ENCODE assay signal across 19 mouse cellular contexts in genomic region chr4:140598846-140599245, GRCm38 (mm10).
DNase-seq lines count a peak whose midpoint lies in the region; ATAC-seq and TF ChIP-seq lines count a peak whose summit lies in the region.
"Had no signal": no experiment of that assay in that cellular context is flagged by ENCODE, and none has a peak within 500 bp of the region (broad histone marks: within the 10 kb centered on the region; RNA-seq: fewer than 3 reads in every experiment).

No protein-coding gene starts in this region.

- ATAC-seq in intestine, postnatal 0 days, result peak; percentile 68; the same call in 1 of the 2 replicates
- ATAC-seq in forebrain, embryonic 12.5 days (ENCODE audit: low FRiP score), result no peak
- ATAC-seq: forebrain, embryonic 15.5 days; inflammation-experienced regulatory T-cells, adult 6 months; midbrain, embryonic 16.5 days had no signal

- H3K79me2 ChIP-seq in MEL (ENCODE audit: control insufficient read depth, insufficient read depth, low read length, poor library complexity), result no peaks in the 10 kb centered on the region

- H3K4me2 ChIP-seq in intestine, postnatal 0 days (replicated peaks; ENCODE audit: low read depth), result no peak overlapping the region
- H3K4me2 ChIP-seq in forebrain, embryonic 12.5 days, result no peak overlapping the region
- H3K4me2 ChIP-seq: forebrain, embryonic 15.5 days; hindbrain, embryonic 13.5 days; kidney, embryonic 15.5 days; neural tube, embryonic 15.5 days had no signal

- no peaks in the 10 kb centered on the region for H3K4me1 ChIP-seq in MEL (ENCODE audit: control insufficient read depth in 1 of 2, insufficient read depth in 2 of 2, low read length in 2 of 2)
- H3K4me1 ChIP-seq in intestine, postnatal 0 days (replicated peaks; ENCODE audit: control insufficient read depth, insufficient read depth, low read length), result 0 out of 2 replicates have a peak, but pooled peaks cover 2% of the 10 kb centered on the region
- H3K4me1 ChIP-seq in forebrain, embryonic 12.5 days, result 0 out of 2 replicates have a peak, but pooled peaks cover under 1% of the 10 kb centered on the region
- H3K4me1 ChIP-seq: forebrain, embryonic 15.5 days had no signal

- H3K27me3 ChIP-seq in MEL (ENCODE audit: control insufficient read depth in 1 of 2, insufficient read depth in 2 of 2, low read length in 2 of 2), result no peaks in the 10 kb centered on the region
- H3K27me3 ChIP-seq in intestine, postnatal 0 days (replicated peaks; ENCODE audit: control insufficient read depth, insufficient read depth, low read length), result no peaks in the 10 kb centered on the region
- no peaks in the 10 kb centered on the region for H3K27me3 ChIP-seq in forebrain, embryonic 12.5 days
- H3K27me3 ChIP-seq: forebrain, embryonic 15.5 days; hindbrain, embryonic 13.5 days; kidney, embryonic 15.5 days; neural tube, embryonic 15.5 days had no signal

- peak overlapping the region; percentile 28; the same call in 1 of the 2 replicates for H3K27ac ChIP-seq in gastrocnemius, adult 2 months
- H3K27ac ChIP-seq in MEL (ENCODE audit: control insufficient read depth, low read depth, low read length), result no peak overlapping the region
- no peak overlapping the region for H3K27ac ChIP-seq in intestine, postnatal 0 days (ENCODE audit: low read depth, low read length)
- no peak overlapping the region for H3K27ac ChIP-seq in forebrain, embryonic 12.5 days
- H3K27ac ChIP-seq: embryonic facial prominence, embryonic 10.5 days; forebrain, embryonic 15.5 days; hindbrain, embryonic 13.5 days; kidney, embryonic 15.5 days; liver, embryonic 14.5 days; neural tube, embryonic 15.5 days had no signal

- DNase-seq in gastrocnemius, adult 2 months, result peak; percentile 47
- DNase-seq in gastrocnemius, postnatal 10 days, result no peak
- DNase-seq in MEL (ENCODE audit: low read depth, low spot score), result peak; percentile 23
- peak; percentile 57 for DNase-seq in lung, postnatal 14 days
- DNase-seq in layer of hippocampus, adult 11-12 months (ENCODE audit: low spot score), result no peak
- no peak for DNase-seq in adrenal gland, postnatal 36 days
- DNase-seq: cerebellum, adult 2 months; spleen, adult 18-20 months; thymus, postnatal 4 days had no signal

- WGBS in intestine, postnatal 0 days, result 52% methylated on average over 5 of the region's 5 CpGs
- 80% methylated on average over 5 of the region's 5 CpGs for WGBS in forebrain, embryonic 12.5 days

- intact Hi-C loops in gastrocnemius, adult 2 months (cut with DNase I), result no loop called here

- H3K9ac ChIP-seq in MEL (ENCODE audit: control insufficient read depth, low read depth, low read length, poor library complexity, severe bottlenecking), result no peak overlapping the region
- H3K9ac ChIP-seq in intestine, postnatal 0 days (ENCODE audit: low read depth, low read length), result no peak overlapping the region
- no peak overlapping the region for H3K9ac ChIP-seq in forebrain, embryonic 12.5 days
- H3K9ac ChIP-seq: forebrain, embryonic 15.5 days; hindbrain, embryonic 13.5 days; kidney, embryonic 15.5 days; liver, embryonic 14.5 days; neural tube, embryonic 15.5 days had no signal

- no peaks in the 10 kb centered on the region for H3K9me3 ChIP-seq in MEL (replicated peaks; ENCODE audit: insufficient read depth, low read length)
- H3K9me3 ChIP-seq in intestine, postnatal 0 days (ENCODE audit: control insufficient read depth), result no peaks in the 10 kb centered on the region; the same call in 1 of the 2 replicates
- H3K9me3 ChIP-seq in forebrain, embryonic 12.5 days, result peaks cover 12% of the 10 kb centered on the region; the same call in 1 of the 2 replicates

- no peak for TF ChIP-seq RAD21 in MEL (IDR thresholded peaks at IDR 0.05; ENCODE audit: low read depth, low read length)

- no peaks in the 10 kb centered on the region for H3K36me3 ChIP-seq in MEL (ENCODE audit: control insufficient read depth in 1 of 2, insufficient read depth in 2 of 2, low read length in 2 of 2)
- H3K36me3 ChIP-seq in intestine, postnatal 0 days (ENCODE audit: control insufficient read depth, insufficient read depth), result peaks cover 9% of the 10 kb centered on the region; the same call in 1 of the 2 replicates
- H3K36me3 ChIP-seq in forebrain, embryonic 12.5 days (replicated peaks), result peaks cover 27% of the 10 kb centered on the region

- TF ChIP-seq EP300 in MEL (IDR thresholded peaks at IDR 0.05; ENCODE audit: low read depth in 1 of 2, low read length in 2 of 2), result no peak

- no peak for TF ChIP-seq CTCF in gastrocnemius, adult 2 months (IDR thresholded peaks at IDR 0.05)
- no peak for TF ChIP-seq CTCF in MEL (IDR thresholded peaks at IDR 0.05 in 2 of 3, conservative IDR thresholded peaks at IDR 0.05 in 1 of 3; ENCODE audit: control insufficient read depth in 1 of 3, insufficient read depth in 1 of 3, low read depth in 2 of 3, low read length in 3 of 3, poor library complexity in 1 of 3, severe bottlenecking in 1 of 3)
- TF ChIP-seq CTCF in intestine, postnatal 0 days (IDR thresholded peaks at IDR 0.05; ENCODE audit: low read depth), result no peak

- no peak overlapping the region for H3K4me3 ChIP-seq in gastrocnemius, adult 2 months
- no peak overlapping the region for H3K4me3 ChIP-seq in MEL (ENCODE audit: control insufficient read depth in 1 of 2, insufficient read depth in 1 of 2, low read depth in 2 of 2, low read length in 2 of 2)
- H3K4me3 ChIP-seq in intestine, postnatal 0 days (ENCODE audit: low read depth, low read length), result no peak overlapping the region
- H3K4me3 ChIP-seq in forebrain, embryonic 12.5 days (replicated peaks), result no peak overlapping the region
- H3K4me3 ChIP-seq: embryonic facial prominence, embryonic 10.5 days; forebrain, embryonic 15.5 days; hindbrain, embryonic 13.5 days; kidney, embryonic 15.5 days; neural tube, embryonic 15.5 days had no signal

- no peak for TF ChIP-seq POLR2A in MEL (IDR thresholded peaks at IDR 0.05; ENCODE audit: control insufficient read depth in 1 of 2, insufficient read depth in 1 of 2, low read depth in 1 of 2, low read length in 2 of 2, poor library complexity in 1 of 2)

TF ChIP-seq in MEL, 35 proteins besides CTCF, POLR2A, EP300 and RAD21:
- TF ChIP-seq HCFC1 (IDR thresholded peaks at IDR 0.05; ENCODE audit: low read depth, low read length), result no peak
- TF ChIP-seq MYB (IDR thresholded peaks at IDR 0.05; ENCODE audit: low read depth, low read length), result no peak
- no peak for TF ChIP-seq KAT2A (conservative IDR thresholded peaks at IDR 0.05; ENCODE audit: low read depth, low read length)
- no peak for TF ChIP-seq USF1 (IDR thresholded peaks at IDR 0.05; ENCODE audit: low read depth, low read length)
- TF ChIP-seq ZC3H11A (IDR thresholded peaks at IDR 0.05; ENCODE audit: low read depth, low read length), result no peak
- no peak for TF ChIP-seq MXI1 (IDR thresholded peaks at IDR 0.05; ENCODE audit: low read depth, low read length)
- TF ChIP-seq USF2 (IDR thresholded peaks at IDR 0.05; ENCODE audit: borderline replicate concordance in 1 of 2, insufficient read depth in 1 of 2, low read depth in 1 of 2, low read length in 2 of 2), result no peak
- no peak for TF ChIP-seq MEF2A (IDR thresholded peaks at IDR 0.05; ENCODE audit: extremely low read depth, insufficient replicate concordance, low read depth, low read length, poor library complexity, severe bottlenecking)
- TF ChIP-seq ETS1 (IDR thresholded peaks at IDR 0.05; ENCODE audit: low read depth, low read length), result no peak
- TF ChIP-seq NRF1 (IDR thresholded peaks at IDR 0.05; ENCODE audit: insufficient read depth, low read depth, low read length, poor library complexity, severe bottlenecking), result no peak
- no peak for TF ChIP-seq GABPA (IDR thresholded peaks at IDR 0.05; ENCODE audit: low read depth, low read length)

Comparison
In these comparisons a context has a peak if more than half of its experiments do, and no peak if none do; other contexts are left out.
1. DNase-seq: peak in gastrocnemius, adult 2 months (single experiment), MEL (single experiment) and lung, postnatal 14 days (single experiment); none in gastrocnemius, postnatal 10 days (single experiment), layer of hippocampus, adult 11-12 months (single experiment) and adrenal gland, postnatal 36 days (0 of 2).